Comparison of ENCODE assay signal across 8 mouse cellular contexts in the genomic region with DNA sequence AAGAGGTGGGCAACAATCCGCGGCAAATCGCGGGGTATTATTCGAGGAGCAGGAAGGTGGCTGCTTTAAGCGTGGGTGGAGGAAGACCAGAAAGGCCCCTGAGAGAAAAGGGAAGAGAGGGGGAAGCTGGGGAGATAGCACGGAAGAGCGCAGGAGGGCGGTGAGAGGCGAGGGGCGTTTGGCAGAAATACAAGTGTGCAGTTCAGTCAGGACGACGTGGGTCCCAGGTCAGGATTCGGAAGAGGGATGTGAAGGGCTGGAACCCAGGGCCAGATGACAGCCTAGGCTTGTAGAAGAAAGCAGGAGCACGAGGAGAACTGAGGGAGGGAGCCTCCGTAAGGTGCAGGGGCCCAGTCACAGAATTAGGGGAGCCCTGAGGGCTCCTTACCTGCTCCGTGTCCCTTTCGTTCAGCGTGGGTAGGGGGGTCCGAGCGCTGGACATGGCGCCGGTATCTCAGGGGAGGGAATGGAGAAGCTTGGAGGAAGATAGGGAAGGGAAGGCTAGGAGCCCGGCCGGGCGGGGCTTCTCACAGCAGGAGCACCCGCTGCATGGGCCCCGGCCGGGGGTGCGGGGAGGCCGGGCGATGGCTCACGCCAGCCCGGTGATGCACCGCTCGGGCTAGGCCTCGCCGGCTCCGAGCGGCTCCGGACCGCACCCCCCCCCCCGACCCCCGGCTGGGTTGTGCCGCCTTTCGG. TPM values are rescaled to one million over a fixed set of nuclear protein-coding genes. Genes with fewer than 3 reads are reported as not detected.
DNase-seq lines count a peak whose midpoint lies in the region; ATAC-seq and TF ChIP-seq lines count a peak whose summit lies in the region.

No protein-coding gene starts in this region.

- H3K27ac ChIP-seq in kidney, embryonic 15.5 days = peak overlapping the region; percentile 92
- peak overlapping the region; percentile 71 for H3K27ac ChIP-seq in ES-E14 (ENCODE audit: insufficient read depth, low read depth, low read length, poor library complexity, severe bottlenecking)
- H3K27ac ChIP-seq in embryonic facial prominence, embryonic 13.5 days = peak overlapping the region; percentile 88
- H3K27ac ChIP-seq in macrophage = peak overlapping the region; percentile 75

- no peaks in the 10 kb centered on the region for H3K27me3 ChIP-seq in kidney, embryonic 15.5 days
- no peaks in the 10 kb centered on the region for H3K27me3 ChIP-seq in embryonic facial prominence, embryonic 13.5 days

- H3K9me3 ChIP-seq in kidney, embryonic 15.5 days (replicated peaks) = no peaks in the 10 kb centered on the region
- H3K9me3 ChIP-seq in ES-E14 (ENCODE audit: control insufficient read depth, insufficient read depth, low read depth, low read length) = no peaks in the 10 kb centered on the region
- no peaks in the 10 kb centered on the region for H3K9me3 ChIP-seq in embryonic facial prominence, embryonic 13.5 days

- peak overlapping the region; percentile 93 for H3K4me3 ChIP-seq in kidney, embryonic 15.5 days (replicated peaks)
- H3K4me3 ChIP-seq in ES-E14 (ENCODE audit: insufficient read depth in 1 of 2, low read depth in 1 of 2, low read length in 2 of 2, poor library complexity in 1 of 2, severe bottlenecking in 1 of 2) = peak overlapping the region; percentile 80
- peak overlapping the region; percentile 78 for H3K4me3 ChIP-seq in embryonic facial prominence, embryonic 13.5 days
- H3K4me3 ChIP-seq in macrophage (ENCODE audit: inconsistent target) = peak overlapping the region; percentile 97

- under 1% methylated on average over 43 of the region's 46 CpGs for WGBS in kidney, embryonic 15.5 days
- under 1% methylated on average over 42 of the region's 46 CpGs for WGBS in embryonic facial prominence, embryonic 13.5 days
- WGBS in macrophage (ENCODE audit: missing documents) = under 1% methylated on average over 42 of the region's 46 CpGs

- peak overlapping the region; percentile 86 for H3K4me2 ChIP-seq in kidney, embryonic 15.5 days
- peak overlapping the region; percentile 95 for H3K4me2 ChIP-seq in embryonic facial prominence, embryonic 13.5 days

- no peak for DNase-seq in kidney, postnatal 14 days
- no peak for DNase-seq in ES-E14 (ENCODE audit: low read depth, low spot score)
- peak; percentile 54 for DNase-seq in induced T-regulatory cell, adult 2 months (ENCODE audit: low read depth)
- peak; percentile 53 to 55 for DNase-seq in thymus, postnatal 36 days
- no peak for DNase-seq in cerebellum, adult 9-11 months

- peak overlapping the region; percentile 84 for H3K9ac ChIP-seq in kidney, embryonic 15.5 days
- H3K9ac ChIP-seq in ES-E14 (ENCODE audit: insufficient read depth, low read depth, low read length, poor library complexity, severe bottlenecking) = peak overlapping the region; percentile 90
- H3K9ac ChIP-seq in embryonic facial prominence, embryonic 13.5 days = peak overlapping the region; percentile 96

- H3K36me3 ChIP-seq in kidney, embryonic 15.5 days = no peaks in the 10 kb centered on the region
- H3K36me3 ChIP-seq in ES-E14 (ENCODE audit: control insufficient read depth, insufficient read depth, low read length, poor library complexity, severe bottlenecking) (peaks cover 8% of the 10 kb centered on the region; the same call in 1 of the 2 replicates), macrophage (ENCODE audit: inconsistent target) (no peaks in the 10 kb centered on the region)
- no peaks in the 10 kb centered on the region for H3K36me3 ChIP-seq in embryonic facial prominence, embryonic 13.5 days

- peaks cover 52% of the 10 kb centered on the region for H3K79me2 ChIP-seq in macrophage (ENCODE audit: inconsistent target)

- in situ Hi-C loops in ES-E14 (cut with MboI; ENCODE audit: low sequenced_read_pairs in 2 of 2, unreplicated experiment in 2 of 2) = loop anchor here in 1 of 2 experiments (10.0 kb wide), 1 partner anchor 286 kb away; the partner anchor contains the start of gene Macrod1

- peak; percentile 85 for ATAC-seq in kidney, embryonic 15.5 days (replicated peaks; ENCODE audit: low FRiP score)
- ATAC-seq in embryonic facial prominence, embryonic 13.5 days (ENCODE audit: insufficient number of reproducible peaks, insufficient read depth, low FRiP score, low TSS enrichment, low read depth) = peak; percentile 68; the same call in 1 of the 2 replicates

- H3K4me1 ChIP-seq in kidney, embryonic 15.5 days = peaks cover 45% of the 10 kb centered on the region
- peaks cover 7 to 18% of the 10 kb centered on the region in 2 experiments; a peak in 3 of 4 replicates for H3K4me1 ChIP-seq in ES-E14 (ENCODE audit: control insufficient read depth in 2 of 2, insufficient read depth in 2 of 2, low read length in 2 of 2, poor library complexity in 1 of 2)
- H3K4me1 ChIP-seq in embryonic facial prominence, embryonic 13.5 days = peaks cover 36% of the 10 kb centered on the region

TF ChIP-seq in ES-E14, 5 proteins besides CTCF, POLR2A, EP300 and RAD21:
- TF ChIP-seq ZC3H11A (IDR thresholded peaks at IDR 0.05; ENCODE audit: borderline replicate concordance, low read depth, low read length) = no peak
- TF ChIP-seq ZNF384 (IDR thresholded peaks at IDR 0.05; ENCODE audit: low read depth, low read length) = no peak
- TF ChIP-seq CHD2 (IDR thresholded peaks at IDR 0.05; ENCODE audit: low read depth, low read length) = no peak
- no peak for TF ChIP-seq MAFK (IDR thresholded peaks at IDR 0.05; ENCODE audit: insufficient read depth, low read depth, low read length)
- TF ChIP-seq HCFC1 (IDR thresholded peaks at IDR 0.05; ENCODE audit: borderline replicate concordance, insufficient read depth, low read length) = no peak

RNA-seq across cellular contexts. Expression of gene Mark2, which starts 0.7 kb away (rescaled TPM):
- polyA plus RNA-seq in kidney, embryonic 15.5 days (2015; fragmentation: Nextera tagmentation; extraction: Ambion mirVana) = 39.8 and 45.1 TPM in 2 replicates
- total RNA-seq in ES-E14 (2012; rRNA removed) = 44.0 and 47.9 TPM in 2 replicates
- 42.8 and 47.2 TPM in 2 replicates for polyA plus RNA-seq in embryonic facial prominence, embryonic 13.5 days (2015; fragmentation: Nextera tagmentation; extraction: Ambion mirVana)
- total RNA-seq in macrophage (2018; cell fraction: chromatin; rRNA removed) = 100 to 1,000 TPM; 101 to 862 (median 147) TPM
- 100 to 1,000 TPM in 1 of 26 experiments, 10 to 100 TPM in 25; 35.5 to 106 (median 43.2) TPM for total RNA-seq in macrophage (2018; cell fraction: cytosol; rRNA removed)
- 100 to 1,000 TPM in 8 of 26 experiments, 10 to 100 TPM in 18; 59.7 to 318 (median 85.7) TPM for total RNA-seq in macrophage (2018; cell fraction: nucleus; rRNA removed)
- 28.6 to 40.1 TPM (median 35.7 TPM) in 3 replicates for polyA plus RNA-seq in macrophage (2018)

RNA-seq across cellular contexts. Expression of gene Spindoc, which starts 41.9 kb away (rescaled TPM):
- polyA plus RNA-seq in kidney, embryonic 15.5 days (2015; fragmentation: Nextera tagmentation; extraction: Ambion mirVana) = 31.5 and 33.9 TPM in 2 replicates
- 36.8 and 40.0 TPM in 2 replicates for total RNA-seq in ES-E14 (2012; rRNA removed)
- polyA plus RNA-seq in embryonic facial prominence, embryonic 13.5 days (2015; fragmentation: Nextera tagmentation; extraction: Ambion mirVana) = 30.8 and 42.4 TPM in 2 replicates
- 10 to 100 TPM; 20.4 to 65.9 (median 33.9) TPM for total RNA-seq in macrophage (2018; cell fraction: chromatin; rRNA removed)
- total RNA-seq in macrophage (2018; cell fraction: cytosol; rRNA removed) = 10 to 100 TPM in 8 of 26 experiments, 1 to 10 TPM in 18; 6.3 to 14.5 (median 9.0) TPM
- 10 to 100 TPM in 25 of 26 experiments, 1 to 10 TPM in 1; 7.3 to 45.2 (median 22.6) TPM for total RNA-seq in macrophage (2018; cell fraction: nucleus; rRNA removed)
- polyA plus RNA-seq in macrophage (2018) = 5.7 to 8.2 TPM (median 6.0 TPM) in 3 replicates

Comparison
In these comparisons a context has a peak if more than half of its experiments do, and no peak if none do; other contexts are left out.
1. DNase-seq: peak in induced T-regulatory cell, adult 2 months (single experiment) and thymus, postnatal 36 days (2 of 2); none in kidney, postnatal 14 days (single experiment), ES-E14 (single experiment) and cerebellum, adult 9-11 months (single experiment).
2. Peak in every context shown above with its lines, with median percentiles within 50 percentile points of each other: H3K27ac ChIP-seq, H3K4me3 ChIP-seq and H3K9ac ChIP-seq.